Mouse (Mus musculus): ENCODE results near the gene Shf. TPM values are rescaled to one million over a fixed set of nuclear protein-coding genes. Genes with fewer than 3 reads are reported as not detected.

The Shf gene
- polyA plus RNA-seq, 1 experiment from 2014 or later: 17.9 TPM

DNA sequence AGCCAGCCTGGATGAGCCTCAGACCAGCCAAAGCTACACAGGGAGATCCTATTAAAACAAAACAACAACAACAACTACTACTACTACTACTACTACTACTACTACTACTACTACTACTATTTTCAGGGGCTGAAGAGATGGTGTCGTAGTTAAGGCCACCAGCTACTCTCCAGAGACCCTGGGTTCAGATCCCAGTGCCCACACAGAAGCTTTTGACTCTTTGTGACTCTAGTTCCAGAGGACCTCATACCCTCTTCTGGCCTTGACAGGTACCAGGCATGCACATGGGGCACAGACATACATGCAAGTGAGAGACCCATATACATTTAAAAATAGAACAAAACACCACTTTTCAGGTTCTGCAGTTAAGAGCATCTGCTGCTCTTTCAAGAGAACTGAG, 3.6 kb upstream of the Shf start:
- no peaks in the 10 kb centered on the region for H3K36me3 ChIP-seq (replicated peaks; ENCODE audit: control insufficient read depth, insufficient read depth)
- H3K9me3 ChIP-seq (ENCODE audit: control insufficient read depth, low read length): no peaks in the 10 kb centered on the region
- no peak overlapping the region for H3K27ac ChIP-seq
- no peak for ATAC-seq (ENCODE audit: low FRiP score)
- peaks cover 11% of the 10 kb centered on the region for H3K4me1 ChIP-seq (replicated peaks; ENCODE audit: control insufficient read depth, insufficient read depth, low read length)
- H3K4me3 ChIP-seq (replicated peaks; ENCODE audit: low read length): no peak overlapping the region
- H3K4me2 ChIP-seq (replicated peaks): no peak overlapping the region
- DNase-seq (ENCODE audit: low spot score): no peak
- no peak overlapping the region for H3K9ac ChIP-seq
- WGBS: 81% methylated on average over 1 of the region's 1 CpGs
- peaks cover 4% of the 10 kb centered on the region; the same call in 1 of the 2 replicates for H3K27me3 ChIP-seq (ENCODE audit: control insufficient read depth, insufficient read depth, low read length)

DNA sequence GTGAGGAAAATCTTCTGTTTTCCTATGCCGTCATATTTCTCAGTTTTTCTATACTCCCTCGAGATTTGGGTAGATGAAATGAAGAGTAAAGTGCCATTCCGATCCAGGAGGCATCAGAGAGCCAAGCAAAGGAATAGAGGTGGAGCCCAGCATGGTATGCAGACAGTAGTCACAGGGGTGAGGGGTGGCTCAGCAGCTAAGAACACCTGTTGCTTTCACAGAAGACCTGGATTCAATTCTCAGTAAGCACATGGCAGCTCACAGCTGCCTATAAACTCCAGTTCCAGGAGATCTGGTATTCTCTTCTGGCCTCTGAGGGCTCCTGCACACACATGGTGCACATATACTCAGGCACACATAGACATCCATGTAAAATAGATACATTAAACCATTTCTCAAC, 3.1 kb upstream of the Shf start:
- Histone ChIP-seq H3K36me3 (replicated peaks; ENCODE audit: control insufficient read depth, insufficient read depth) (no peaks in the 10 kb centered on the region), H3K27ac (no peak overlapping the region), H3K4me2 (replicated peaks) (no peak overlapping the region), H3K9ac (no peak overlapping the region), H3K4me3 (replicated peaks; ENCODE audit: low read length) (no peak overlapping the region), H3K4me1 (replicated peaks; ENCODE audit: control insufficient read depth, insufficient read depth, low read length) (peaks cover 16% of the 10 kb centered on the region), H3K9me3 (ENCODE audit: control insufficient read depth, low read length) (no peaks in the 10 kb centered on the region), H3K27me3 (ENCODE audit: control insufficient read depth, insufficient read depth, low read length) (peaks cover 4% of the 10 kb centered on the region; the same call in 1 of the 2 replicates)
- ATAC-seq (ENCODE audit: low FRiP score): no peak
- 75% methylated on average over 3 of the region's 3 CpGs for WGBS
- DNase-seq (ENCODE audit: low spot score): no peak

- H3K36me3 ChIP-seq (replicated peaks; ENCODE audit: control insufficient read depth, insufficient read depth): no peaks in the 10 kb centered on the region
- DNase-seq (ENCODE audit: low spot score): no peak
- H3K9me3 ChIP-seq (ENCODE audit: control insufficient read depth, low read length): no peaks in the 10 kb centered on the region
- H3K4me2 ChIP-seq (replicated peaks): peak overlapping the region; percentile 84; the same call in 1 of the 2 replicates
- H3K27me3 ChIP-seq (ENCODE audit: control insufficient read depth, insufficient read depth, low read length): peaks cover 4% of the 10 kb centered on the region; the same call in 1 of the 2 replicates
- 29% methylated on average over 10 of the region's 10 CpGs for WGBS
- H3K4me3 ChIP-seq (replicated peaks; ENCODE audit: low read length): 0 out of 2 replicates have a peak overlapping the region, but pooled peaks have one; percentile 95
- ATAC-seq (ENCODE audit: low FRiP score): no peak
- H3K9ac ChIP-seq: no peak overlapping the region
- H3K4me1 ChIP-seq (replicated peaks; ENCODE audit: control insufficient read depth, insufficient read depth, low read length): peaks cover 34% of the 10 kb centered on the region
- H3K27ac ChIP-seq: no peak overlapping the region
Measured at GRCm38 (mm10) chr2:122370101-122370750, 1.3 kb upstream of the Shf start.

DNA sequence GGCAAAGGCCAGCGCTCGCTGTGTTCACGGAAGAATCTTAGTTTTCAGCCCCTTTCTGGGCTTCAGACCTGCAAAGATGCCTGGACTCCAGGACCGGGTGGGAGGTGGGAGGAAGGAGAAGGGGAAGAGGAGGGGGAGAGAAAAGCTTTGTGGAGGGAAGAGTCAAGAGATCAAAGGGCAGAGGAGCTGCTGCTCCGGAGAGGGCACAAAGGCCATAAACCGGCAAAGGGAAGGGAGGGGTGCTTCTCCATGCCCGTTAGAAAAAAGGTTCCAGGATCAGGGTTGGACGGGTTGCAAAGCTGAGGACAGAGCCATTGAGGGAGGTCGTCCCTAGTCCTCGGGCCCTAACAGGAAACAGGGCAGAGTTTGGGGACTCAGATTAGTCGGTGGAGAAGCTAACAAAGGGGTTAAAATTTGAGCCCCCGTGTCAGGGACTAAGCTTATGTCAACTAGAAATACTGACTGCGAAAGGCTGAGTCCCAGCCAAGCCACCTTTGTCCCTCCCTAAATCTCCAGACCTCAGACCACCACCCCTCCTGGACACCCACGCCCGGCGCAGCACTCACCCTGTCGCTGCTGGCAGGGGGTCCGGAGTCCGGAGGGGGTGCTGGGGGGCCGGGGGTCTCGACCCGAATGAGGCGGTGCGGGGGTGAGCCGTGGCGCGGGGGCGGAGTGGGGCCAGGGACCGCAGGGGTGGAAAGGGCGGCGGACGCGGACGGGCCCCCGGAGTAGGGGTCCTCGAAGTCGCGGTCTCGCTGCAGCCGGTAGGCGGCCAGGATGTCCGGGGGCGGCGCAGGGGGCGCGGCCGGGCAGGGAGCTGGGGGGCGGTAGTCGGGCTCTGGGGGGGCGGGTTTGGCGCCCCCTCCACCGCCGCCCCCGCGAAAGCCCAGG, 636 bp downstream of the Shf start:
- DNase-seq (ENCODE audit: low spot score) (no peak), ATAC-seq (ENCODE audit: low FRiP score) (peak; percentile 47)
- H3K4me2 ChIP-seq (replicated peaks): peak overlapping the region; percentile 84
- H3K36me3 ChIP-seq (replicated peaks; ENCODE audit: control insufficient read depth, insufficient read depth): no peaks in the 10 kb centered on the region
- peaks cover 4% of the 10 kb centered on the region; the same call in 1 of the 2 replicates for H3K27me3 ChIP-seq (ENCODE audit: control insufficient read depth, insufficient read depth, low read length)
- peak overlapping the region; percentile 95 for H3K4me3 ChIP-seq (replicated peaks; ENCODE audit: low read length)
- H3K9ac ChIP-seq: peak overlapping the region; percentile 96
- peaks cover 34% of the 10 kb centered on the region for H3K4me1 ChIP-seq (replicated peaks; ENCODE audit: control insufficient read depth, insufficient read depth, low read length)
- 1% methylated on average over 39 of the region's 55 CpGs for WGBS
- H3K9me3 ChIP-seq (ENCODE audit: control insufficient read depth, low read length): no peaks in the 10 kb centered on the region
- peak overlapping the region; percentile 61 for H3K27ac ChIP-seq

DNA sequence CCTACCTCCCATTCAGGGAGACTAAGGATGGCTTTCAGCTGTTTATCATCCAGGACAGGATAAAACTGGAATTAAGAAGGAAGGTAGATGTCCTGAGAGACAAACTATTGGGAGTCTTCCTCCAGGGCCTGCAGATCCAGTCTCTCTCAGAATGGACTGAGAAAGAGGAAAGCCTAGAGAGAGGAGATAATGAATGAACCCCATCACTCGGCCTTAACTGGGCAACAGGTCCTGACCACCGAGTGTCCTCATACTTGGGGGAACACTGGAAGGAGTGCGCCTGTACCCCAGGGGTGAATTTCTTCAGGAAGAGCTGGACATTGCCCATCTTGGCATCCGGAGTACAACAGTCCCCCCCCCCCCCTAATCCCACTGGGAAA, 1.3 kb downstream of the Shf start:
- DNase-seq (ENCODE audit: low spot score): no peak
- H3K27ac ChIP-seq: no peak overlapping the region

GRCm38 (mm10) chr2:122367181-122367580, 1.8 kb downstream of the Shf start:
- DNase-seq (ENCODE audit: low spot score): no peak
- no peak for ATAC-seq (ENCODE audit: low FRiP score)

More for the DNA sequence above, 1.3 kb downstream of the Shf start:
- no peaks in the 10 kb centered on the region for H3K9me3 ChIP-seq (ENCODE audit: control insufficient read depth, low read length)
- peak overlapping the region; percentile 95 for H3K4me3 ChIP-seq (replicated peaks; ENCODE audit: low read length)
- H3K36me3 ChIP-seq (replicated peaks; ENCODE audit: control insufficient read depth, insufficient read depth): no peaks in the 10 kb centered on the region
- ATAC-seq (ENCODE audit: low FRiP score): no peak
- H3K27me3 ChIP-seq (ENCODE audit: control insufficient read depth, insufficient read depth, low read length): peaks cover 4% of the 10 kb centered on the region; the same call in 1 of the 2 replicates
- WGBS: 6% methylated on average over 4 of the region's 4 CpGs
- H3K4me1 ChIP-seq (replicated peaks; ENCODE audit: control insufficient read depth, insufficient read depth, low read length): peaks cover 34% of the 10 kb centered on the region
- H3K9ac ChIP-seq: peak overlapping the region; percentile 96
- H3K4me2 ChIP-seq (replicated peaks): peak overlapping the region; percentile 84

DNA sequence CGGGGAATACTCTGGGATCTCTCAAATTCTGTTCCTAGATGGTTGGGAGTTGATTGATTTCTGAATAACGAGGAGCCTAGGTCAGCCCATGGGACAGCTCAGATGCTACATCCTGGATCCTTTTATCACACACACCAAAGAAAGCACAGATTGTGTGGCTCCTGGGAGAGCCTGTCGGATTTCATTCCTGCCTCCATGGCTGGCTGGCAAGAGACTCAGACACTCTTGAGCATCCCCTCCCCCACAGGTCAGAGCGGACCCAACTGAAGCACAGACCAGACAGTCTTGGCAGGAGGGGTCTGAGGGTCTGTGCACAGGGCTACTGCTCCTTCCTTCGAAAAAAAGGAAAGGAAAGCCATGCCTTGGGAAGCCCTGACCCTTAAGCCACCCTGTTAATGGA, 2.3 kb downstream of the Shf start:
- DNase-seq (ENCODE audit: low spot score) (no peak), ATAC-seq (ENCODE audit: low FRiP score) (no peak)
- Histone ChIP-seq H3K4me3 (replicated peaks; ENCODE audit: low read length) (peak overlapping the region; percentile 95), H3K27me3 (ENCODE audit: control insufficient read depth, insufficient read depth, low read length) (peaks cover 4% of the 10 kb centered on the region; the same call in 1 of the 2 replicates), H3K9ac (peak overlapping the region; percentile 96; the same call in 1 of the 2 replicates), H3K9me3 (ENCODE audit: control insufficient read depth, low read length) (no peaks in the 10 kb centered on the region), H3K36me3 (replicated peaks; ENCODE audit: control insufficient read depth, insufficient read depth) (no peaks in the 10 kb centered on the region), H3K4me2 (replicated peaks) (peak overlapping the region; percentile 84), H3K27ac (peak overlapping the region; percentile 56; the same call in 1 of the 2 replicates), H3K4me1 (replicated peaks; ENCODE audit: control insufficient read depth, insufficient read depth, low read length) (peaks cover 34% of the 10 kb centered on the region)
- 25% methylated on average over 5 of the region's 5 CpGs for WGBS

More at GRCm38 (mm10) chr2:122367181-122367580, 1.8 kb downstream of the Shf start:
- H3K36me3 ChIP-seq (replicated peaks; ENCODE audit: control insufficient read depth, insufficient read depth): no peaks in the 10 kb centered on the region
- peak overlapping the region; percentile 56; the same call in 1 of the 2 replicates for H3K27ac ChIP-seq
- H3K9ac ChIP-seq: peak overlapping the region; percentile 96
- peak overlapping the region; percentile 95 for H3K4me3 ChIP-seq (replicated peaks; ENCODE audit: low read length)
- 24% methylated on average over 4 of the region's 4 CpGs for WGBS
- H3K4me1 ChIP-seq (replicated peaks; ENCODE audit: control insufficient read depth, insufficient read depth, low read length): peaks cover 34% of the 10 kb centered on the region
- H3K9me3 ChIP-seq (ENCODE audit: control insufficient read depth, low read length): no peaks in the 10 kb centered on the region
- peak overlapping the region; percentile 84 for H3K4me2 ChIP-seq (replicated peaks)
- H3K27me3 ChIP-seq (ENCODE audit: control insufficient read depth, insufficient read depth, low read length): peaks cover 4% of the 10 kb centered on the region; the same call in 1 of the 2 replicates

- no peaks in the 10 kb centered on the region for H3K9me3 ChIP-seq (ENCODE audit: control insufficient read depth, low read length)
- H3K27ac ChIP-seq: peak overlapping the region; percentile 56; the same call in 1 of the 2 replicates
- DNase-seq (ENCODE audit: low spot score) (no peak), ATAC-seq (ENCODE audit: low FRiP score) (no peak)
- 43% methylated on average over 3 of the region's 3 CpGs for WGBS
- peak overlapping the region; percentile 84 for H3K4me2 ChIP-seq (replicated peaks)
- peaks cover 34% of the 10 kb centered on the region for H3K4me1 ChIP-seq (replicated peaks; ENCODE audit: control insufficient read depth, insufficient read depth, low read length)
- H3K4me3 ChIP-seq (replicated peaks; ENCODE audit: low read length): peak overlapping the region; percentile 95
- H3K36me3 ChIP-seq (replicated peaks; ENCODE audit: control insufficient read depth, insufficient read depth): no peaks in the 10 kb centered on the region
- H3K27me3 ChIP-seq (ENCODE audit: control insufficient read depth, insufficient read depth, low read length): peaks cover 4% of the 10 kb centered on the region; the same call in 1 of the 2 replicates
- H3K9ac ChIP-seq: peak overlapping the region; percentile 96; the same call in 1 of the 2 replicates
Measured at GRCm38 (mm10) chr2:122366039-122366438, 2.9 kb downstream of the Shf start.
